Mouse (Mus musculus) stomach, embryonic 14.5 days (tissue): Measurements from ENCODE around the gene Prdm16. TPM values are rescaled to one million over a fixed set of nuclear protein-coding genes. Genes with fewer than 3 reads are reported as not detected.

Experiments used
- ATAC-seq: fragments of 200-750 bp; cut with Nextera tagmentation; 2 replicates; pipeline ENCODE4 v1.8.0; 2017; ENCODE audit warnings: low read depth, moderate TSS enrichment; ENCODE audit not compliant: insufficient number of reproducible peaks, insufficient read depth, low FRiP score
- H3K27ac ChIP-seq: fragments of 300-500 bp; sonication (generic); 2 replicates; pipeline ENCODE4 v1.5.1; 2014; ENCODE audit warnings: mild to moderate bottlenecking, low read length, moderate library complexity, mixed read lengths
- H3K27me3 ChIP-seq: fragments of 300-500 bp; sonication (generic); 2 replicates; pipeline ENCODE4 v1.6.1; 2014; ENCODE audit warnings: low read length, control low read depth, mixed read lengths; ENCODE audit not compliant: control insufficient read depth, insufficient read depth
- H3K36me3 ChIP-seq: fragments of 300-500 bp; sonication (generic); 2 replicates; pipeline ENCODE4 v1.6.1; 2014; ENCODE audit warnings: mild to moderate bottlenecking, control low read depth, low read length, moderate library complexity, mixed read lengths; ENCODE audit not compliant: control insufficient read depth, insufficient read depth
- H3K4me1 ChIP-seq: fragments of 300-500 bp; sonication (generic); 2 replicates; pipeline ENCODE4 v1.6.1; 2014; ENCODE audit warnings: low read length, control low read depth, mixed read lengths; ENCODE audit not compliant: control insufficient read depth, insufficient read depth
- H3K4me2 ChIP-seq: fragments of 300-500 bp; sonication (generic); replicated peaks from 2 replicates; pipeline ENCODE4 v1.6.1; 2014; ENCODE audit warnings: low read depth, low read length, control low read depth
- H3K4me3 ChIP-seq: fragments of 300-500 bp; sonication (generic); 2 replicates; pipeline ENCODE4 v1.5.1; 2014; ENCODE audit warnings: low read depth, low read length, control low read depth
- H3K9ac ChIP-seq: fragments of 300-500 bp; sonication (generic); replicated peaks from 2 replicates; pipeline ENCODE4 v1.6.1; 2014; ENCODE audit warnings: low read depth, mild to moderate bottlenecking, control low read depth, low read length, moderate library complexity, mixed read lengths
- H3K9me3 ChIP-seq: fragments of 300-500 bp; sonication (generic); 2 replicates; pipeline ENCODE4 v1.6.1; 2016; ENCODE audit warnings: low read depth, low read length, control low read depth; ENCODE audit not compliant: control insufficient read depth
- WGBS: fragments of 180-500 bp; shearing (Covaris S2); extraction: QIAGEN DNeasy Blood & Tissue Kit; methylation state at CpG from one replicate; pipeline ENCODE4 v1.1.7; 2014; 5-methylcytosine and 5-hydroxymethylcytosine counted together
- polyA plus RNA-seq: library from polyadenylated mRNA; unstranded; fragments of >200 nt; fragmentation: Nextera tagmentation; extraction: Ambion mirVana; gene quantifications from 2 replicates; pipeline ENCODE4 v1.2.1, GENCODE M21; 2014

The Prdm16 gene
- polyA plus RNA-seq, 1 experiment from 2014 or later: 18.4 TPM

- Histone ChIP-seq H3K4me2 (no peak overlapping the region), H3K36me3 (no peaks in the 10 kb centered on the region), H3K9me3 (no peaks in the 10 kb centered on the region), H3K27ac (no peak overlapping the region), H3K9ac (no peak overlapping the region), H3K27me3 (no peaks in the 10 kb centered on the region), H3K4me3 (no peak overlapping the region), H3K4me1 (peaks cover 27% of the 10 kb centered on the region; the same call in 1 of the 2 replicates)
- WGBS: 89% methylated on average over 14 of the region's 14 CpGs
- ATAC-seq: no peak
Observed at GRCm38 (mm10) chr4:154396652-154397301, 239.9 kb downstream of the Prdm16 start.

- Histone ChIP-seq H3K4me1 (peaks cover 21% of the 10 kb centered on the region; the same call in 1 of the 2 replicates), H3K27ac (no peak overlapping the region)
- 57% methylated on average over 7 of the region's 7 CpGs for WGBS
Observed at GRCm38 (mm10) chr4:154394123-154394722, 242.4 kb downstream of the Prdm16 start.

GRCm38 (mm10) chr4:154393196-154394122, 243.2 kb downstream of the Prdm16 start:
- no peak for ATAC-seq
- Histone ChIP-seq H3K4me2 (no peak overlapping the region), H3K4me1 (peaks cover 21% of the 10 kb centered on the region; the same call in 1 of the 2 replicates), H3K9ac (no peak overlapping the region), H3K9me3 (no peaks in the 10 kb centered on the region), H3K27ac (no peak overlapping the region), H3K36me3 (no peaks in the 10 kb centered on the region), H3K4me3 (no peak overlapping the region), H3K27me3 (no peaks in the 10 kb centered on the region)
- WGBS: 25% methylated on average over 18 of the region's 18 CpGs

More at GRCm38 (mm10) chr4:154394123-154394722, 242.4 kb downstream of the Prdm16 start:
- Histone ChIP-seq H3K4me3 (no peak overlapping the region), H3K9me3 (no peaks in the 10 kb centered on the region), H3K27me3 (no peaks in the 10 kb centered on the region), H3K9ac (no peak overlapping the region), H3K4me2 (no peak overlapping the region), H3K36me3 (no peaks in the 10 kb centered on the region)
- no peak for ATAC-seq

GRCm38 (mm10) chr4:154392641-154393040, 244.0 kb downstream of the Prdm16 start:
- Histone ChIP-seq H3K36me3 (no peaks in the 10 kb centered on the region), H3K4me3 (no peak overlapping the region), H3K27me3 (no peaks in the 10 kb centered on the region), H3K4me1 (peaks cover 21% of the 10 kb centered on the region; the same call in 1 of the 2 replicates), H3K9me3 (no peaks in the 10 kb centered on the region), H3K9ac (no peak overlapping the region), H3K27ac (no peak overlapping the region), H3K4me2 (no peak overlapping the region)
- WGBS: 56% methylated on average over 1 of the region's 1 CpGs
- ATAC-seq: no peak

- H3K36me3 ChIP-seq: no peaks in the 10 kb centered on the region
- no peaks in the 10 kb centered on the region for H3K27me3 ChIP-seq
- H3K4me3 ChIP-seq: no peak overlapping the region
- no peak overlapping the region for H3K9ac ChIP-seq
- peak; percentile 51; the same call in 1 of the 2 replicates for ATAC-seq
- H3K9me3 ChIP-seq: no peaks in the 10 kb centered on the region
- no peak overlapping the region for H3K4me2 ChIP-seq
- WGBS: 12% methylated on average over 20 of the region's 20 CpGs
- peak overlapping the region; percentile 63 for H3K27ac ChIP-seq
- peaks cover 26% of the 10 kb centered on the region; the same call in 1 of the 2 replicates for H3K4me1 ChIP-seq
Observed at GRCm38 (mm10) chr4:154390333-154391080, 246.2 kb downstream of the Prdm16 start.

- no peak for ATAC-seq
- Histone ChIP-seq H3K4me3 (no peak overlapping the region), H3K9ac (no peak overlapping the region), H3K27me3 (no peaks in the 10 kb centered on the region), H3K27ac (peak overlapping the region; percentile 63; the same call in 1 of the 2 replicates), H3K4me1 (peaks cover 26% of the 10 kb centered on the region; the same call in 1 of the 2 replicates), H3K36me3 (no peaks in the 10 kb centered on the region), H3K4me2 (no peak overlapping the region), H3K9me3 (no peaks in the 10 kb centered on the region)
- WGBS: 85% methylated on average over 2 of the region's 2 CpGs
Observed at GRCm38 (mm10) chr4:154389641-154390040, 247.0 kb downstream of the Prdm16 start.

- H3K36me3 ChIP-seq: no peaks in the 10 kb centered on the region
- no peak overlapping the region for H3K9ac ChIP-seq
- no peak overlapping the region for H3K4me3 ChIP-seq
- WGBS: 31% methylated on average over 8 of the region's 8 CpGs
- H3K4me2 ChIP-seq: no peak overlapping the region
- no peaks in the 10 kb centered on the region for H3K27me3 ChIP-seq
- peaks cover 17% of the 10 kb centered on the region; the same call in 1 of the 2 replicates for H3K4me1 ChIP-seq
- ATAC-seq: no peak
- H3K27ac ChIP-seq: no peak overlapping the region
- H3K9me3 ChIP-seq: no peaks in the 10 kb centered on the region
Observed at GRCm38 (mm10) chr4:154386810-154387209, 249.9 kb downstream of the Prdm16 start.
